29 mouse cellular contexts compared by ENCODE assay signal in the genomic region with DNA sequence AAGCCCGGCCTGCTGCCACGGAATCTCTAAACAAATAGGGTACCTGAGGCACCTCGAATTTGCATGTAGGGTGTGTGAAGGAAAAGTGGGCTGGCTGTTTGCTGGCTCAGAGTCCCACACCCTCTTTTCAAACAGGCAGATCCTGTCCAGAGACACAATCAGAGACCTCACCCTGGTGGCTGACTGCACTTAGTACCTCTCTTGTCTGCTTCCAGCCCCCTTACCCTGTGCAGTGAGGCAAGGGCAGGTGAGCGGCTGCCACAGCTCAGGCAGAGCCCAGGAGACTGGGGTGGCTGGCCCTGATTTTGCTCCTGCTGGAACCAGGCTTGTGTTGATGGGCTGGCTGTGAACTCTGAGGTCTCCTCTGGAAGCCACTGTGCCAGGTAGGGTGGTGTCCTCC. TPM values are rescaled to one million over a fixed set of nuclear protein-coding genes. Genes with fewer than 3 reads are reported as not detected.
DNase-seq lines count a peak whose midpoint lies in the region; ATAC-seq and TF ChIP-seq lines count a peak whose summit lies in the region.
"Had no signal": no experiment of that assay in that cellular context is flagged by ENCODE, and none has a peak within 500 bp of the region (broad histone marks: within the 10 kb centered on the region; RNA-seq: fewer than 3 reads in every experiment).

A gene (plus strand): TSS at position 266 of the 400 bp plus-strand sequence.

- H3K27ac ChIP-seq in limb, embryonic 12.5 days = 0 out of 2 replicates have a peak within 1 kb of the TSS, but pooled peaks have one; percentile 5
- H3K27ac ChIP-seq in limb, embryonic 10.5 days = no peak within 1 kb of the TSS
- no peak within 1 kb of the TSS for H3K27ac ChIP-seq in intestine, embryonic 14.5 days (ENCODE audit: low read depth)
- no peak within 1 kb of the TSS for H3K27ac ChIP-seq in limb, embryonic 13.5 days
- H3K27ac ChIP-seq in stomach, postnatal 0 days (replicated peaks) = peak within 1 kb of the TSS; percentile 45; the same call in 1 of the 2 replicates
- H3K27ac ChIP-seq: embryonic facial prominence, embryonic 15.5 days; forebrain, embryonic 15.5 days; hindbrain, embryonic 12.5 days; kidney, embryonic 15.5 days; left cerebral cortex, adult 2 months; liver, embryonic 14.5 days had no signal

- no peak within 1 kb of the TSS for H3K4me3 ChIP-seq in limb, embryonic 12.5 days (replicated peaks)
- H3K4me3 ChIP-seq in limb, embryonic 10.5 days = no peak within 1 kb of the TSS
- no peak within 1 kb of the TSS for H3K4me3 ChIP-seq in intestine, embryonic 14.5 days (ENCODE audit: low read depth, low read length)
- H3K4me3 ChIP-seq in limb, embryonic 13.5 days = no peak within 1 kb of the TSS
- H3K4me3 ChIP-seq in stomach, postnatal 0 days (ENCODE audit: low read depth, low read length) = no peak within 1 kb of the TSS
- H3K4me3 ChIP-seq: embryonic facial prominence, embryonic 15.5 days; forebrain, embryonic 15.5 days; hindbrain, embryonic 12.5 days; kidney, embryonic 15.5 days; left cerebral cortex, adult 2 months had no signal

- H3K4me1 ChIP-seq in limb, embryonic 12.5 days (replicated peaks) = 0 out of 2 replicates have a peak, but pooled peaks cover 5% of the 10 kb centered on the region
- H3K4me1 ChIP-seq in limb, embryonic 10.5 days = no peaks in the 10 kb centered on the region
- H3K4me1 ChIP-seq in intestine, embryonic 14.5 days (replicated peaks; ENCODE audit: control insufficient read depth, insufficient read depth, low read length) = no peaks in the 10 kb centered on the region
- no peaks in the 10 kb centered on the region for H3K4me1 ChIP-seq in limb, embryonic 13.5 days
- H3K4me1 ChIP-seq in stomach, postnatal 0 days (replicated peaks; ENCODE audit: control insufficient read depth, insufficient read depth) = no peaks in the 10 kb centered on the region
- H3K4me1 ChIP-seq: forebrain, embryonic 15.5 days; kidney, embryonic 15.5 days had no signal

- peak; percentile 42 for TF ChIP-seq CTCF in stomach, postnatal 0 days (IDR thresholded peaks at IDR 0.05; ENCODE audit: low read depth)

- WGBS in limb, embryonic 12.5 days = 65% methylated on average over 4 of the region's 4 CpGs
- 74% methylated on average over 4 of the region's 4 CpGs for WGBS in limb, embryonic 10.5 days
- 45% methylated on average over 4 of the region's 4 CpGs for WGBS in intestine, embryonic 14.5 days
- WGBS in limb, embryonic 13.5 days = 68% methylated on average over 4 of the region's 4 CpGs
- 40% methylated on average over 4 of the region's 4 CpGs for WGBS in stomach, postnatal 0 days

- TF ChIP-seq EP300 in stomach, postnatal 0 days (optimal IDR thresholded peaks at IDR 0.05) = no peak

- H3K9ac ChIP-seq in limb, embryonic 12.5 days (replicated peaks) = no peak within 1 kb of the TSS
- no peak within 1 kb of the TSS for H3K9ac ChIP-seq in intestine, embryonic 14.5 days (ENCODE audit: low read length)
- no peak within 1 kb of the TSS for H3K9ac ChIP-seq in limb, embryonic 13.5 days
- H3K9ac ChIP-seq in stomach, postnatal 0 days (ENCODE audit: low read length) = peak within 1 kb of the TSS; percentile 32; the same call in 1 of the 2 replicates
- H3K9ac ChIP-seq: embryonic facial prominence, embryonic 15.5 days; forebrain, embryonic 15.5 days; hindbrain, embryonic 12.5 days; kidney, embryonic 15.5 days; liver, embryonic 14.5 days had no signal

- no peaks in the 10 kb centered on the region for H3K9me3 ChIP-seq in limb, embryonic 12.5 days
- H3K9me3 ChIP-seq in limb, embryonic 10.5 days (replicated peaks) = no peaks in the 10 kb centered on the region
- no peaks in the 10 kb centered on the region for H3K9me3 ChIP-seq in intestine, embryonic 14.5 days (ENCODE audit: control insufficient read depth, low read length)
- no peaks in the 10 kb centered on the region for H3K9me3 ChIP-seq in limb, embryonic 13.5 days
- H3K9me3 ChIP-seq in stomach, postnatal 0 days (ENCODE audit: control insufficient read depth, low read length) = no peaks in the 10 kb centered on the region
- H3K9me3 ChIP-seq: embryonic facial prominence, embryonic 15.5 days; forebrain, embryonic 15.5 days; hindbrain, embryonic 12.5 days; kidney, embryonic 15.5 days had no signal

- no peaks in the 10 kb centered on the region for H3K36me3 ChIP-seq in limb, embryonic 12.5 days
- 0 out of 2 replicates have a peak, but pooled peaks cover 7% of the 10 kb centered on the region for H3K36me3 ChIP-seq in limb, embryonic 10.5 days
- H3K36me3 ChIP-seq in intestine, embryonic 14.5 days (ENCODE audit: control insufficient read depth, insufficient read depth, low read length) = no peaks in the 10 kb centered on the region
- H3K36me3 ChIP-seq in limb, embryonic 13.5 days = no peaks in the 10 kb centered on the region
- H3K36me3 ChIP-seq in stomach, postnatal 0 days (ENCODE audit: control insufficient read depth, insufficient read depth, low read length) = no peaks in the 10 kb centered on the region
- H3K36me3 ChIP-seq: embryonic facial prominence, embryonic 15.5 days; forebrain, embryonic 15.5 days; hindbrain, embryonic 12.5 days; kidney, embryonic 15.5 days had no signal

- DNase-seq in limb, embryonic 10.5 days (ENCODE audit: low spot score) = no peak
- DNase-seq in intestine, embryonic 14.5 days (ENCODE audit: low spot score) = peak; percentile 54
- DNase-seq in stomach, postnatal 0 days (ENCODE audit: low spot score) = peak; percentile 62
- DNase-seq in heart, postnatal 10 days = no peak
- DNase-seq in lung, adult 18-20 months = no peak
- DNase-seq: adrenal gland, postnatal 14 days; B cell, adult 2 months; cerebellum, adult 8-10 months; cerebellum, postnatal 36 days; embryo, embryonic 11 days; gastrocnemius, postnatal 14 days; heart, adult 11 months; kidney, postnatal 4 days; thymus, adult 18-20 months; thymus, postnatal 36 days had no signal

- no peak for ATAC-seq in limb, embryonic 12.5 days (ENCODE audit: insufficient number of reproducible peaks, insufficient read depth, low FRiP score, low TSS enrichment, low read depth)
- peak; percentile 73 for ATAC-seq in intestine, embryonic 14.5 days (replicated peaks; ENCODE audit: low FRiP score, low TSS enrichment, low read depth)
- ATAC-seq in limb, embryonic 13.5 days (ENCODE audit: low FRiP score, low read depth) = 0 out of 2 replicates have a peak, but pooled peaks have one; percentile 33
- peak; percentile 85 for ATAC-seq in stomach, postnatal 0 days (ENCODE audit: low FRiP score, low TSS enrichment)
- ATAC-seq: forebrain, embryonic 15.5 days; inflammation-experienced regulatory T-cells, adult 6 months had no signal

- intact Hi-C loops in heart, postnatal 10 days (cut with DNase I) = no loop called here

- no peaks in the 10 kb centered on the region for H3K27me3 ChIP-seq in limb, embryonic 12.5 days
- no peaks in the 10 kb centered on the region for H3K27me3 ChIP-seq in limb, embryonic 10.5 days (ENCODE audit: low read depth, poor library complexity, severe bottlenecking)
- H3K27me3 ChIP-seq in intestine, embryonic 14.5 days (replicated peaks; ENCODE audit: control insufficient read depth, insufficient read depth, low read length) = no peaks in the 10 kb centered on the region; the same call in 1 of the 2 replicates
- no peaks in the 10 kb centered on the region for H3K27me3 ChIP-seq in limb, embryonic 13.5 days
- no peaks in the 10 kb centered on the region for H3K27me3 ChIP-seq in stomach, postnatal 0 days (ENCODE audit: control insufficient read depth, insufficient read depth, low read length)
- H3K27me3 ChIP-seq: CH12.LX; embryonic facial prominence, embryonic 15.5 days; forebrain, embryonic 15.5 days; kidney, embryonic 15.5 days had no signal

- no peak within 1 kb of the TSS for H3K4me2 ChIP-seq in limb, embryonic 12.5 days
- H3K4me2 ChIP-seq in intestine, embryonic 14.5 days (ENCODE audit: low read length) = no peak within 1 kb of the TSS
- no peak within 1 kb of the TSS for H3K4me2 ChIP-seq in limb, embryonic 13.5 days (replicated peaks)
- H3K4me2 ChIP-seq in stomach, postnatal 0 days (replicated peaks; ENCODE audit: low read depth) = peak within 1 kb of the TSS; percentile 34
- H3K4me2 ChIP-seq: embryonic facial prominence, embryonic 15.5 days; forebrain, embryonic 15.5 days; heart, embryonic 11.5 days; hindbrain, embryonic 12.5 days; kidney, embryonic 15.5 days; midbrain, embryonic 11.5 days had no signal

RNA-seq across cellular contexts. Expression of the gene that starts here (rescaled TPM):
- polyA plus RNA-seq in limb, embryonic 12.5 days (2016; fragmentation: Nextera tagmentation; extraction: Ambion mirVana) = 0.51 and 0.87 TPM in 2 replicates
- polyA plus RNA-seq in limb, embryonic 10.5 days (2016; fragmentation: Nextera tagmentation; extraction: Ambion mirVana) = 0.13 and 0.40 TPM in 2 replicates
- 0.87 and 0.92 TPM in 2 replicates for polyA plus RNA-seq in intestine, embryonic 14.5 days (2014; fragmentation: Nextera tagmentation; extraction: Ambion mirVana)
- 1.3 and 1.8 TPM in 2 replicates for polyA plus RNA-seq in limb, embryonic 13.5 days (2015; fragmentation: Nextera tagmentation; extraction: Ambion mirVana)
- polyA plus RNA-seq in stomach, postnatal 0 days (2015; fragmentation: Nextera tagmentation; extraction: Ambion mirVana) = 3.7 and 4.8 TPM in 2 replicates
- total RNA-seq in heart, postnatal 10 days (2021) = not detected
- total RNA-seq: adrenal gland, postnatal 14 days; gastrocnemius, postnatal 14 days; MEL; neutrophil, adult 5-6 weeks had no signal

Comparison
In these comparisons a context has a peak if more than half of its experiments do, and no peak if none do; other contexts are left out.
1. H3K27ac ChIP-seq: peak in limb, embryonic 12.5 days (single experiment) and stomach, postnatal 0 days (single experiment); none in limb, embryonic 10.5 days (single experiment), intestine, embryonic 14.5 days (single experiment) and limb, embryonic 13.5 days (single experiment).
2. Peak in DNase-seq and ATAC-seq in intestine, embryonic 14.5 days; RNA of the gene not detected or under 1 TPM.